Comparison of ENCODE assay signal across 18 mouse cellular contexts in genomic region chr12:14871336-14871910, GRCm38 (mm10).
DNase-seq lines count a peak whose midpoint lies in the region; ATAC-seq and TF ChIP-seq lines count a peak whose summit lies in the region.
"Had no signal": no experiment of that assay in that cellular context is flagged by ENCODE, and none has a peak within 500 bp of the region (broad histone marks: within the 10 kb centered on the region; RNA-seq: fewer than 3 reads in every experiment).

No protein-coding gene starts in this region.

- no peak overlapping the region for H3K4me2 ChIP-seq in hindbrain, embryonic 16.5 days (ENCODE audit: low read length)
- H3K4me2 ChIP-seq in hindbrain, embryonic 12.5 days (replicated peaks): no peak overlapping the region
- H3K4me2 ChIP-seq in forebrain, embryonic 16.5 days (ENCODE audit: low read length): no peak overlapping the region
- H3K4me2 ChIP-seq: embryonic facial prominence, embryonic 13.5 days; heart, embryonic 11.5 days; limb, embryonic 15.5 days; liver, embryonic 15.5 days; midbrain, embryonic 12.5 days had no signal

- H3K9me3 ChIP-seq in hindbrain, embryonic 16.5 days (ENCODE audit: control insufficient read depth, low read length): no peaks in the 10 kb centered on the region
- no peaks in the 10 kb centered on the region for H3K9me3 ChIP-seq in hindbrain, embryonic 12.5 days (replicated peaks)
- H3K9me3 ChIP-seq in forebrain, embryonic 16.5 days (ENCODE audit: control insufficient read depth, low read length): no peaks in the 10 kb centered on the region
- H3K9me3 ChIP-seq: embryonic facial prominence, embryonic 13.5 days; limb, embryonic 15.5 days; liver, embryonic 15.5 days; midbrain, embryonic 12.5 days had no signal

- peak; percentile 8 to 38 for DNase-seq in left cerebral cortex, postnatal 25 days (ENCODE audit: low spot score in 2 of 2)
- no peak for DNase-seq in left cerebral cortex, adult 18-20 months (ENCODE audit: low spot score in 2 of 2)
- DNase-seq in brain, embryonic 14.5 days (ENCODE audit: low read depth): peak; percentile 84
- DNase-seq in adrenal gland, adult (ENCODE audit: inconsistent age in 2 of 2, low spot score in 1 of 2): no peak
- DNase-seq: adrenal gland, adult 2 months; cerebellum, adult 9-11 months; heart, postnatal 10 days; kidney, adult 11 months; thymus, postnatal 25 days had no signal

- H3K27ac ChIP-seq in hindbrain, embryonic 16.5 days (ENCODE audit: low read depth, low read length): no peak overlapping the region
- H3K27ac ChIP-seq in hindbrain, embryonic 12.5 days: no peak overlapping the region
- H3K27ac ChIP-seq in forebrain, embryonic 16.5 days (ENCODE audit: low read length): peak overlapping the region; percentile 49
- H3K27ac ChIP-seq: embryonic facial prominence, embryonic 13.5 days; limb, embryonic 15.5 days; liver, embryonic 15.5 days; macrophage; midbrain, embryonic 12.5 days had no signal

- H3K27me3 ChIP-seq in hindbrain, embryonic 16.5 days (replicated peaks; ENCODE audit: control insufficient read depth, insufficient read depth, low read length): no peaks in the 10 kb centered on the region
- no peaks in the 10 kb centered on the region for H3K27me3 ChIP-seq in hindbrain, embryonic 12.5 days
- no peaks in the 10 kb centered on the region for H3K27me3 ChIP-seq in forebrain, embryonic 16.5 days (replicated peaks; ENCODE audit: control insufficient read depth, insufficient read depth, low read length)
- H3K27me3 ChIP-seq: embryonic facial prominence, embryonic 13.5 days; limb, embryonic 15.5 days; liver, embryonic 15.5 days; midbrain, embryonic 12.5 days had no signal

- peak; percentile 69 for ATAC-seq in hindbrain, embryonic 16.5 days
- ATAC-seq in hindbrain, embryonic 12.5 days (ENCODE audit: low FRiP score): no peak
- peak; percentile 89 for ATAC-seq in forebrain, embryonic 16.5 days

- WGBS in hindbrain, embryonic 16.5 days: 46% methylated on average over 3 of the region's 3 CpGs
- WGBS in hindbrain, embryonic 12.5 days: 76% methylated on average over 3 of the region's 3 CpGs
- 44% methylated on average over 3 of the region's 3 CpGs for WGBS in forebrain, embryonic 16.5 days

- H3K9ac ChIP-seq in hindbrain, embryonic 16.5 days (ENCODE audit: low read depth, low read length): no peak overlapping the region
- H3K9ac ChIP-seq in hindbrain, embryonic 12.5 days: no peak overlapping the region
- H3K9ac ChIP-seq in forebrain, embryonic 16.5 days (replicated peaks; ENCODE audit: low read depth, low read length): no peak overlapping the region
- H3K9ac ChIP-seq: embryonic facial prominence, embryonic 13.5 days; limb, embryonic 15.5 days; liver, embryonic 15.5 days; midbrain, embryonic 12.5 days had no signal

- no peaks in the 10 kb centered on the region for H3K36me3 ChIP-seq in hindbrain, embryonic 16.5 days (ENCODE audit: control insufficient read depth, insufficient read depth, low read length)
- H3K36me3 ChIP-seq in hindbrain, embryonic 12.5 days: no peaks in the 10 kb centered on the region
- H3K36me3 ChIP-seq in forebrain, embryonic 16.5 days (ENCODE audit: control insufficient read depth, insufficient read depth): no peaks in the 10 kb centered on the region
- H3K36me3 ChIP-seq: embryonic facial prominence, embryonic 13.5 days; limb, embryonic 15.5 days; liver, embryonic 15.5 days; midbrain, embryonic 12.5 days had no signal

- no peak for TF ChIP-seq CTCF in brain, embryonic 14.5 days (IDR thresholded peaks at IDR 0.05; ENCODE audit: borderline replicate concordance, extremely low read depth, insufficient read depth, insufficient read length)

- no peak overlapping the region for H3K4me3 ChIP-seq in hindbrain, embryonic 16.5 days (ENCODE audit: low read length)
- H3K4me3 ChIP-seq in hindbrain, embryonic 12.5 days: no peak overlapping the region
- H3K4me3 ChIP-seq in forebrain, embryonic 16.5 days (replicated peaks; ENCODE audit: low read length): no peak overlapping the region
- H3K4me3 ChIP-seq: embryonic facial prominence, embryonic 13.5 days; limb, embryonic 15.5 days; liver, embryonic 15.5 days; midbrain, embryonic 12.5 days had no signal

- TF ChIP-seq POLR2A in brain, embryonic 14.5 days (IDR thresholded peaks at IDR 0.05; ENCODE audit: borderline replicate concordance, extremely low read depth, insufficient read depth, insufficient read length, poor library complexity, severe bottlenecking): no peak

- no peaks in the 10 kb centered on the region for H3K4me1 ChIP-seq in hindbrain, embryonic 16.5 days (ENCODE audit: control insufficient read depth, insufficient read depth, low read depth, low read length)
- H3K4me1 ChIP-seq in hindbrain, embryonic 12.5 days: no peaks in the 10 kb centered on the region
- H3K4me1 ChIP-seq in forebrain, embryonic 16.5 days (replicated peaks; ENCODE audit: control insufficient read depth, insufficient read depth, low read length): no peaks in the 10 kb centered on the region; the same call in 1 of the 2 replicates
- H3K4me1 ChIP-seq: embryonic facial prominence, embryonic 13.5 days; limb, embryonic 15.5 days; liver, embryonic 15.5 days had no signal

- intact Hi-C loops in left cerebral cortex, postnatal 25 days (cut with DNase I): no loop called here

Comparison
In these comparisons a context has a peak if more than half of its experiments do, and no peak if none do; other contexts are left out.
1. DNase-seq: peak in left cerebral cortex, postnatal 25 days (2 of 2) and brain, embryonic 14.5 days (single experiment); none in left cerebral cortex, adult 18-20 months (0 of 2) and adrenal gland, adult (0 of 2).